Mouse (Mus musculus) spleen, adult 2 months (tissue): ENCODE data around the gene Ampd3.

Experiments used
- CTCF ChIP-seq: fragments of 200-500 bp; IDR thresholded peaks from 2 replicates; pipeline ENCODE4 v1.5.1; 2011; ENCODE audit warnings: mild to moderate bottlenecking, inconsistent platforms; ENCODE audit not compliant: insufficient read depth, insufficient read length, insufficient replicate concordance; ENCODE audit errors: extremely low read depth
- POLR2A ChIP-seq: fragments of 200-500 bp; IDR thresholded peaks from 2 replicates; pipeline ENCODE4 v1.6.1; 2011; ENCODE audit warnings: low read depth, low read length, inconsistent platforms

- TF ChIP-seq CTCF (no peak), POLR2A (no peak)
Observed at GRCm38 (mm10) chr7:110782845-110783478, 15.0 kb downstream of the Ampd3 start.
